Mouse (Mus musculus) gastrocnemius, postnatal 10 days (tissue): ENCODE measurements around the gene Hist2h3c1. TPM values are rescaled to one million over a fixed set of nuclear protein-coding genes. Genes with fewer than 3 reads are reported as not detected.
"Not testable (repeated sequence)": the region's sequence is repeated elsewhere in the genome, so short reads cannot be mapped to it uniquely, and the experiment has no call there.

ENCODE experiments used
- DNase-seq: peaks from one replicate; pipeline ENCODE4 v3.0.0; 2021; ENCODE audit warnings: mixed read lengths
- total RNA-seq, 2 experiments: library from RNA; stranded (reverse); gene quantifications; 2 replicates each; pipeline ENCODE4 v1.2.3; 2021

Gene Hist2h3c1
- total RNA-seq, 2 experiments from 2014 or later: 0.43 to 1.8 TPM

GRCm38 (mm10) chr3:96234914-96235313, 11.6 kb upstream of the Hist2h3c1 start:
- no peak for DNase-seq

- no peak for DNase-seq
Measured at GRCm38 (mm10) chr3:96235836-96236235, 10.6 kb upstream of the Hist2h3c1 start.

- no peak for DNase-seq
Measured at GRCm38 (mm10) chr3:96236834-96237334, 9.6 kb upstream of the Hist2h3c1 start.

GRCm38 (mm10) chr3:96237335-96237903, 9.1 kb upstream of the Hist2h3c1 start:
- DNase-seq: no peak

- DNase-seq: no peak
Measured at GRCm38 (mm10) chr3:96237904-96238511, 8.5 kb upstream of the Hist2h3c1 start.

- peak; percentile 27 for DNase-seq
Measured at GRCm38 (mm10) chr3:96238954-96239793, 7.3 kb upstream of the Hist2h3c1 start, which contains the start of gene Hist2h3c2. TSS of gene Hist2h3c2 (minus strand) at chr3:96239127.

- peak; percentile 88 for DNase-seq
Measured at GRCm38 (mm10) chr3:96239949-96240798, 6.3 kb upstream of the Hist2h3c1 start, which contains the start of gene Hist2h2aa2. TSS of gene Hist2h2aa2 (minus strand) at chr3:96240276.

- no peak for DNase-seq
Measured at GRCm38 (mm10) chr3:96240799-96241197, 5.7 kb upstream of the Hist2h3c1 start.

GRCm38 (mm10) chr3:96243921-96244572, 2.4 kb upstream of the Hist2h3c1 start:
- DNase-seq: no peak

- peak; percentile 80 for DNase-seq
Measured at GRCm38 (mm10) chr3:96245003-96245886, 1.2 kb upstream of the Hist2h3c1 start, which contains the start of gene Hist2h2aa1. TSS of gene Hist2h2aa1 (plus strand) at chr3:96245497.

- DNase-seq: not testable (repeated sequence)
Measured at GRCm38 (mm10) chr3:96246018-96246417, 467 bp upstream of the Hist2h3c1 start.

GRCm38 (mm10) chr3:96247356-96248140, 1.1 kb downstream of the Hist2h3c1 start:
- no peak for DNase-seq

- no peak for DNase-seq
Measured at GRCm38 (mm10) chr3:96248141-96249033, 1.9 kb downstream of the Hist2h3c1 start.

GRCm38 (mm10) chr3:96249034-96249345, 2.5 kb downstream of the Hist2h3c1 start:
- DNase-seq: no peak

GRCm38 (mm10) chr3:96250890-96251289, 4.4 kb downstream of the Hist2h3c1 start:
- DNase-seq: no peak

GRCm38 (mm10) chr3:96251787-96252186, 5.3 kb downstream of the Hist2h3c1 start:
- DNase-seq: no peak

- DNase-seq: no peak
Measured at GRCm38 (mm10) chr3:96254683-96255355, 8.3 kb downstream of the Hist2h3c1 start.
